Mouse (Mus musculus) T-helper 2 cell (primary cell): Measurements from ENCODE around the gene Aldh1a3.

ENCODE experiments used
- in situ Hi-C: fragments of 300-600 bp; cut with MboI, MseI; formaldehyde crosslinking; loops from one replicate; pipeline ENCODE4 v1.15.1; 2025; ENCODE audit warnings: high pct_unique_total_duplicates

The Aldh1a3 gene

DNA sequence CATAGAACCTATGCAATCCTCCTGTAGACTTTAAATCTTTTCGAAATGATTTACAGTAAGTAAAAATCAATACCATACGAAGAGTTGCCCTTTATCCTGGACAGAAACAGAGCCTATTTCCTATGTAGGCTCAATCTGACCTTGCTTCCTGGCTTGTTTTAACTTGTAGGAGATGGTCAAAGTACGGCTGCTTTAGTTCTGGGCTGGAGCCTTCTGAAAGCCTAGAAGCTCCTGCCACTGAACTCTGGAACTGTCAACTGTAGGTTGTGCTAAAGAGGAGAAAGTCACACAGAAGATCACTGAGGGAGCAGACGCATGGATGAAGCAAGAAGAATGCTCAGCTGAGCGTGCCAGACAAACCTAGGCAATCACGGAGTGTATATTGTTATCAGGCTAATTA lies 56.3 kb downstream of the Aldh1a3 start:
- in situ Hi-C loops: no loop called here

DNA sequence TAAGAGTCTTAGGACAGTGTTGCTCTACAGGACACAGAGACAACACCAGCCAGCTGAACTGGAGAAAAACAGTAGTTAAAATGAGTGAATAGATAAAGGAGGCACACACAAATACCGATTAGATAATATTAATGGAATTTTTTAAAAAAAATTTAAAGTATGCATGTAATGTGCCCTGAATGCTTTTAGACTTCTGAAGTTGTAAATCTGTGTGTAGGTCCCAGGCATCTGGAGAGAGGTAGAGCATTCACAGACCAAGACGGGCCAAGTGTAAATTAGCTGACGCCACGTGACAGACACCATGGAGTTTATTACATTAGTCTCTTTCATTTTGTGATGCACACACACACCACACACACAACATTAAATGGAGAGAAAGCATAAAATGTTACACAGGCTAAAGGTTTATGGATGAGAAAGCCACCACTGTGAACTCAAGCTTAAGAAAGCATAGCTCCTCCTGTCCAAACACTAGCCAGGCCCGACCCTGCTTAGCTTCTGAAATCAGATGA lies 57.3 kb downstream of the Aldh1a3 start:
- in situ Hi-C loops: no loop called here

DNA sequence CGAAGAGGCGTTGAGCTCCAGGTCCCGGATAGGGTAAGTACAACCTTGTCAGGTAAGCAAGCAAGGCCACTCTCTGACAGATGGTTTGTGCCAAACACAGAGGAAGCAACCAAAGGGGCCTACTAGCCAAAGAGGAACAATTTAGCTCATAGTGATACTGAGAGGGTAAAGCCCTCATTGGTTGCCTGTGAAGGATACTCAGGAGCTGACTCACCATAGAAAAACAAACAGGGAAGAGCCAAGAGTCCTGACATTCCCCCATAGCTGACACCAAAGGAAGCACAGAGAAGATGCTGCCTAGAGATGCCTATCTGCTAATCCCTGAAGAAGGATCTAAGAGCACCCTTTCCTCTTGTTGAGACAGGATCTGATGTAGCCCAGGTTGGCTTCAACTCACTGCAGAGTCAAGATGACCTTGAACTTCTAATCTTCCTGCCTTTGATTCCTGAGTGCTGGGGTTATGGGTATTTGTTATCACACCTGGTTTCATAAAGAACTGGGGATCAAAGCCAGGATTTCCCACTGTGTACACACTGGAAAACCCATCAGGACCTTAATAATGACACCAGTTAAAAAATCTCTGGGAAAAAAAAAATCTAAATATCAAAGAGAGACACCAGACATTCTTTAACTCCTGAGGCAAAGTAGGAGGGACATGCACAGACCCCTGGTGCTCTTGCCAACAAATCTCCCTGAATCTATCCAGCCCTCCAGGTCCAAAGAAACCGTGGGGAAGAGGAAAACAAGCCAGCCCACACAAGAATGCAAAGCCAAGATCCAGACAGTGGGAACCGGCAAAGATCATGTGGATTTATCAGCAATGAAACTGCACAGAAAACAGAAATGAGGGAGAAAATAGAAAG lies 58.0 kb downstream of the Aldh1a3 start:
- in situ Hi-C loops: no loop called here

DNA sequence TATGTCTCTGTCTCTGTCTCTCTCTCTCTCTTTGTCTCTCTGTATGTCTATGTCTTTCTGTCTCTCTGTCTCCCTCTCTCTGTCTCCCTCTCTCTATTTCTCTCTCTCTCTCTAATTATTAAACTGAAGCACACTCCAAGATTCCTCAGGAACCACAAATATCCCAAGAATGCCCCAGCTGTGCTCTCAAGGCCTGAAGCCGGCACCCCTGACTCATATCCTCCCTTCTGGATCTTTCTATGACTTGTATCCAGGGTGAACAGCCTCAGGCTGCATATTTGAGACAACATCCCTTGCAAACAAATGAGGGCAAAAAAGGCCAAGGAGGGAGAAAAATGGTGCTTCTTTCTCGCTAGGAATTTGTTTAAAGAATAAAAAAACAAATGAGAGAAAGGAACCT lies 61.4 kb downstream of the Aldh1a3 start, which contains the start of gene Gm10974:
TSS of gene Gm10974 (plus strand) at position 2 of the 400 bp plus-strand sequence.
- in situ Hi-C loops: no loop called here

DNA sequence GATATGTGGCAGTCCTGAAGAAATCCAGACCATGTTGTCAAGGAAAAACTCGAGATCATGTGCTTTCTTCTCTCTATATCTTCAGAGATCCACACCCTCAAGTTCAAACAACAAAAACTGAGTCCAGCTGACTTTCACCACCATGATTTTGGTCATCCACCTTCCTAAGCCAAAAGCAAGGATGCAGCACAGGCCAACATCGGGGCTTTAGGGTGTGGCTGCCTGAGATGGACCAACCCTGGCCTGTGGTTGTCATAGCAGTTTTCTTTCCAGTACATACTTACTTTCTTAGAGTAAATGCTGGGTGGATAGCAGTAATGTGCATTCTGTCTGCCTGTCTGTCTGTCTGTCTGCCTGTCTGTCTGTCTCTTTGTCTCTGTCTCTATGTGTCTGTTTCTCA lies 61.9 kb downstream of the Aldh1a3 start:
- in situ Hi-C loops: no loop called here

DNA sequence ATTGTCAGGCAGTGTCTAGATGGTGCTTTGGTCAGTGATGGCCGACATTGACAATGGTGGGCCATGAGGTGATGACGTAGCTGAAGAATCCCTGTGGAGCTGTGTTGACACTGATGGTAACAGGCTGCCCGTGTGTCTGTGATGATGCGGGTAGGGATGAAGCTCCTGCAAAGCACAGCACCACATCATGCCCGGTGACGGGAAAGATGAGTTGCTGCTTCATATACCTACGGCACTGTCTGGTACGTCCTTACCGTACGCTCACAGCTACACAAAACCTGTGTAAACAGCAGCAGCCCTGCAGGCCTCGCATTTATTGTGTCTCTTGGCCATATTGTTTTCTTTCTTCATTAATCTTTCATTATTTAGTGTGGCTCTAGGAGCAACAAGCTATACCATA lies 62.8 kb downstream of the Aldh1a3 start:
- in situ Hi-C loops: no loop called here

DNA sequence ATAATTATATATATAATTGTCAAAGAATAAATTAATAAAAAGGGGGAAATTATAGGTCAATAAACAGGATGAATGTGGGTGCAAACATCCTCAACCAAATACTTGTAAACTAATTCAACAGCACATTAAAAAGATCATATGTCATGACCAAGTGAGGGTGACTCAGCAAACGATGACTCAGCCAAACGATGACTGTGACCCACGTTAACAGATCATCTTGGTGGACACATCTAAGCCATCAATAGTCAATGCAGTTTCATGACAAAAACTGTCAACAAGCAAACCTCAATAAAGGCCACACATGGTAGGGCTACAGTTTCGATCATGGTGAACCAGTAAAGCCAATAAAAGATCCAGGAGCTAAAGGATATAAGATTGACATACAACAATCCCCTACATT lies 68.3 kb downstream of the Aldh1a3 start:
- in situ Hi-C loops: no loop called here

DNA sequence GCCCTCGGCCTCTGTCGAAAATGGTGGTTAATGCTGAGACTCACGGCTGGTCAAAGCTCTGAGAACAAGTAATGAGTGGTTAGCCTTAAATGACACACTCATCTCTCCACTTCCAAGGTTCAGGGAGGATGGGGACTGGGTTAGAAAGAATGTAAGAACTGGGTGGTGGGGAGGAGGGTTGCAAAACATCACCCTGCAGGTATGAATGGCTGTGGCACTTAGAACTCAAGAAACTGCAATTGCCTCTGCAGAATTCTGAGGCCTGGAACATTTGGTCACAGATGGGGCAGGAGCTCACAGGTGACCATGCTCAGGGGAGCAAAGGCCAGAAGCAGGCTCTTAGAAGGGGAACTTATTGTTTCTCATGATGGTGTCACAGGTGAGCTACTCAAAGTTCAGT lies 68.9 kb downstream of the Aldh1a3 start:
- in situ Hi-C loops: no loop called here

DNA sequence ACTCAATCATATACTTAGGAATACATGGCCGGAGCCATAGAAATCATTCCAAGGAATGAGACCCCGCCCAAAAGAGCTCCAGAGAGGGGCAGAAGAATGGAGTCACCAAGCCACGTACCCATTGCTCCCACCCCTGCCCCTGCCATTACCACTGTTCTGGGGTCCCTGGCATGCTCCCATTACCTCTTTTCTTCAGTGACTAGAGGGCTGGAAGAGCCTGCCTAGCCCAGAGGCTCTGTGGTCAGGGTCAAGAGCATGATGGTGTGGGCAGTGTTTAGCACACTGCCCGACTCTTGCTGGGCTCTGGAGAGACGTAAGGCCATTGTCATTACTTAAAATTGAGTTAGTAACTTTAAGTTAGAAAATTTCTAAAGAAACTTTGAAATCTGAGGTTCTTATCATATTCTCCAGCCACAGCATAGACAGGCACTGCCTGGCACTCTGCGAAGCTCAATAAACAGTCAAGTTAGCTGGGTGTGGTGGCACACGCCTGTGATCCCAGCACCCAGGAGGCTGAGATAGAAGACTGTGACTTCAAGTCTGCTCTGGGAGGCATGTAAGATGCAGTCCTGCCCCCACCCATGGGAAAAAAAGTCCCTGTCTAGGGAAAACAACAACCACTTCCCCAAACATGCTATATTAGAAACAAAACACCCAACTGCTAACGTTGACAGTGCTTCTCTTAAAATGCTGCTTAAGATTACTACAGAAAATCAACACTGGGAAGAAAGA lies 71.4 kb downstream of the Aldh1a3 start:
- in situ Hi-C loops: no loop called here

DNA sequence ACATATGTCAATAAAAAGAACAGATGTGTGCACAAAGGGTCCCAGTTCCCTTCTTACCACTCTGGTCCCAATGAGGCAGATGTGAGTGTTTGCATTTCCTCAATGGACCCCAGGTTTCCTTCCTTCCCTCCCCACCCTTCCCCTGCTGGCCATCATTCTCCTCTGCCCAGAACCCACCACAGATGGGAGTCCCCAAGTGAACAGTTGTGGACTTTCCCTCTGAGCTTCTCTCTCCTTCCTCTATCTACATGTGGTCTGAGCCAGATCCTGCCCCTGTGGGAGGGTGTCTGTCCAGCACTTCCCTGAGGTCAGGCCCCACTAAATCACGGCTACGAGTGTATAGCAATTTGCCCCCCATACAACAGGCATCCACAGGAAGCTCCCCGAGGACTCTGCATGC lies 72.4 kb downstream of the Aldh1a3 start:
- in situ Hi-C loops: no loop called here

DNA sequence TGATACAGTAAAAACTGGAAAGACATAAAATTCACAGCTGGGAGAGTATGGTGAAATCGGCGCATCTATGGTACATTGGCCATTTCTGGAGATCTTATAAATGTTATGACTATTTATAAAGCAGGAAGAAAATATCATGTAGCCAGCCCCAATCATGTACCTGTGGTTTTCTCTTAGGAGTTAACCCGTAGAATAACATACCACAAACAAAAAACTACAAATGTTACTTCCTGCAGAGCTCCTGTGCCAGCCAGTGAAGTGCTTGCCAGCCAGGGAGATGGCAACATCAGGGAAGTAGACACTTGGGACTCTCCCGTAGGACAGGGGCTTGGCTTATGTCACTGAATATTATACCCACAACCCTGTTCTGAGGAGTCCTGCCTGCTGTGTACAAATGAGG lies 76.2 kb downstream of the Aldh1a3 start:
- in situ Hi-C loops: no loop called here

DNA sequence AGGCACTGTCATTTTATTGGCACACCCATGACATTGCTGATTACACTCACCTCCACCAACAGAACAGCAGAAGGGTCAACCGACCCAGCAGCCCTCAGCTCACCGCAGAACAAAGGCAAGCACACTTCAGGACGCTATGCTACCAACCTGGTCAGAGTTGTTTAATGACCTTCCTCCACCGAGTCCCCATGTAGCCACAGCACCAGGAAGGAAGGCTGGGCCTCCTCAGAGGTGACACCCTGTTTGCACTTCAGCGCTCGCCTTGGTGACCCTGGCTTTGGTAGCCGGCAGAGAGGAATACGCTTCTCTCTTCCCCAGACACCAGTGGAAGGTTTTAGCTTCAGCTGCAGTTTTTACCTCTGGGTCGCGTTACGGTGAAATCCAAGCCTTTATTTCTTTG lies 77.6 kb downstream of the Aldh1a3 start:
- in situ Hi-C loops: no loop called here

DNA sequence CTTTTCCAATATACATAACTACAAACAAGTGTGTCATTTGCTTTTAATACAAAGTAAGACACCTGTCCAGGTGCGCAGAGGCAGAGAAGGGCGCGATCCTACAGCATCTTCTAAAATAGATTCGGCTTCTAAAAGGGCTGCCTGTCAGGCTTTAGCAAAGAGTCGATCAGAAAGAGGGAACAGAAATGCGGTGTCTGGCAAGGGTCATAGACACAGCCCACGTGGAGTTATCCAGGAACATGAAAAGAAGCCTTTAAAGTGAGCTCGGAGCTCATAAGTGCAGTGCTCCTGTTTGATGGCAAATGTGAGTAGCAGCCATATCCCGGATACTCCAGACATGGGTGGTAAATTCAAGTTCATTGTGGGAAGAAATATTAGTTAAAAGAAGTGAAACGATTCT lies 78.7 kb downstream of the Aldh1a3 start:
- in situ Hi-C loops: no loop called here

DNA sequence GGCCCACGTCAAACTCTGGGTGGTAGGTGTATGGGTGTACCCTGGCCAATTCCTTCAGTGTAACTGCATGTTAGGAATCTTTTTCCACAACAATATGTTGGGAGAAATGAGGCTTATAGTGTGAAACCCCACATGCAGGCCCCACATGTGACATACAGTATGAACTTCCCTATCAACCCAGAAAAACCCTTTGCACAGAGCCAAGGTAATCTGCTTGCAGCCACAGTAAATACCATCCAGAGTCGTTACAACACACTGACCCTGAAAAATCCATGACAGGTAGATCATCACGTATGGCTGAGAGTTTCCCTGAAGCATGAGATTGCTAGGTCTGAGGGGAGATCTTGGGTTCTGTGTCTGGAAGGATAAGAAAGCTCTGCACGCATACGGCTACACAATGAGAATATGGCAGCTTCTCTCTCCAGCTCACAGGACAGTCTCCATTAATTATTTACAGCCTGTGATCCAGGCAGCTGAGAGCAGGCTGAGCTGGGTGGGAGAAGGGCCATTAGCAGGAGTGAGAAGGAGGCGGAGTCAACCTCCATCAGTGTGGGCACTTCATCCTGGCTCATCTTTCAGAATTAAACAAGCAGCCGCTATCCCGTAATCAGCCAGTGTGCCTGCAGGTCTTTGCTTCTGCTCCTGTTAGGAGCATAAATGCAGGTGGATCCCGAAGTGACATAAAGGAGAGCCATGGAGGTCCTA lies 80.2 kb downstream of the Aldh1a3 start:
- in situ Hi-C loops: no loop called here

DNA sequence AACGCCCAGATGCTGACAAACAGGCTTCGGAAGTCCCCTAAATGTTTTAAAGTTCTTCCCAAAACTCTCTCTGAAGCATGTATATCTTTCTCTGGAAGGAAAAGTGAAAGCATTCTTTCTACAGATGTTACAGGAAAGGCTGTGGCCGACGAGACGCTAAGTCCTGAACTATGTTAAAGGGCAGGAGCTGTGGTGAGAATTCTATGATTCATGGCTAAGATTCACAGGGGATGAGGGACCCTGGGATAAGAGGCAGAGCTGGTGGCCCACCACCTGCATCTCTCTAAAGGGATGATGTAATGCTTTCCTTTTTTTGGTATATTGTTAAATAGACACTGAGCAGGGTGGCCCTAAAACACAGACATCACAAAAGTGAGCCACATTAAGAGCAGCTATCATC lies 84.0 kb downstream of the Aldh1a3 start:
- in situ Hi-C loops: no loop called here

DNA sequence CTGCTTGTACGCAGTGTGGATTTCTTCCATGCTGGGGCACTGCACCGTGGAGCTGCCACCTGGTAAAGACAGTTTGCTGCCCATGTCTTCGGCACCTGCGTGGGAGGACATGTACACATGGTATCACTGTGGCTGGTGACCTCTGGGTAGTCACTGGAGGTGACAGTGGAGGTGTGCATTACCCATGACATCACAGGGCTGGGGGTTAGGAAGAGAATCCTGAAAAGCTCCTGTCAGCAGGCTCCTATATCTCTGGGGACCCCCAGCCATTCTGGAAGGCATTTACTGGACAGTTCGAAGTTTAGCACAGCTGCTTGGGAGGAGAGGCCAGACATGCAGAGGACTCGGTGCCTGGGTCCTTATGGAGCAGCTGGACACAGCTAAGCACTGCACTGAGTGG lies 84.5 kb downstream of the Aldh1a3 start:
- in situ Hi-C loops: no loop called here

DNA sequence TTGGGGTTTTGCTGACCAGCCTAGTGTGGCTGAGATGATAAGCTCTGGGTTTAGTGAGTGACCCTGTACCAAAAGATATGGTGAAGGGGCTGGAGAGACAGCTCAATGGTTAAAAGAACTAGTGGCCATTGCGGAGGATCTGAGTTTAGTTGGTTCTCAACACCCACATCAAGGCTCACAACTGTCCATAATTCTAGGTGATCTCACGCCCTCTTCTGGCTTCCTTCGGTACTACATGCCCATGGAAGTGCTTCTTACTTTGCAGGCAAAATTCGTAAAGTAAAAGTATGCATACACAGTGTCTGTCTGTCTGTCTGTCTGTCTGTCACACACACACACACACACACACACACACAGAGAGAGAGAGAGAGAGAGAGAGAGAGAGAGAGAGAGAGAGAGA lies 85.0 kb downstream of the Aldh1a3 start:
- in situ Hi-C loops: no loop called here
